Mouse (Mus musculus) spleen, postnatal 14 days (tissue): ENCODE results near the gene Rab5c.

ENCODE experiments used
- DNase-seq, 2 experiments: peaks; one replicate each; pipeline ENCODE4 v3.0.0; 2021 to 2022; ENCODE audit warnings: low spot score in 2 of 2

Rab5c gene

DNA sequence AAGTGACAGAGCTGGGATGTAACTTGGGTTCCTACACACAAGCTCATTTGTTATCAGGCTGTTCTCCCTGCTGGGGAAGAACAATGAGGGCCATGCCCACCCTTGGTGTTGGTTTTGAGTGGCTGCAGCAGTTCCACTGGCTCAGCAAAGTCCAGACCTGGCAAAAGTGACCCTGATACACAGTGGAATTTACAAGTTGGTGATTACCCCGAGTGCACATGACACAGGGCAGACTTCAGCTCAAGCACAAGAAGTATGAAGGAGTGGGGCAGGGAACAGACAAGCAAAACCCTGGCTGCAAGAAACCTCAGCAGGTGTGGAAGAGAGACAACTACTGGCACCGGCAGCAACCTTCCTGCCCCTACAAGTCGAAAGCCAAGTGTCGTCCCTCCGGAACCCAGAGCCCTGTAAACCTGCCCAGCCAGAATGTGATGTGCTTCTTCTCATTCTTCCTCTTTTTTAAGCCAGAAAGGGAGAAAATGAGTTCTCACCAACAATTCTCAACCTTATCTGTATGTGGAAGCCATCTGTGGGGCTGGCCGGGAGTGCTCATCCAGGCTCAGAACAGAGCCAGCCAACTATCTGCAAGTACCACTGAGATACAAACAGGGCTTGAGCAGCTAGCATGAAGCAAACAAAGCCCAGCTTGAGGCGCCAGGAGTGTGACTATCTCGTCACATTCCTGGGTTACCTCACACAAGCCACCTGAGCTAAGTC lies 16.1 kb downstream of the Rab5c start:
- no peak for DNase-seq

DNA sequence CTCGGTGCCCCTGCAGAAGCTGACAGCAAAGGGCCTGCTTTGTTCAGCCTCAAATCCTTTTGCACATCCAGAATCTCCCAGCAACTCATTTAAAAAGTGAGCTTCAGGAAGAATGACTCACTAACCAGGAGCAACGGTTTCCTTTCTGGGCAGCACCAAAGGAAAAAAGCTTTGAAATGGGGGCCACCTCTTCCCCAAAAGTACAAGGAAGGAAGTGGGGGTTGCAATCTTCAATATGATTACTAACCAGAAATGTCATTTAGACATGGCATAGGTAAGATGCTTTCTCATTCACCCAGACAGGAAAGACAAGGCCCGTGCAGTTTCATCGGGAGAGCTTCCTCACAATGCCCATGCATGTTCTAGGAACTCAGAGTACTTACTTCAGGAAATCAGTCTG lies 16.8 kb downstream of the Rab5c start:
- DNase-seq = no peak

DNA sequence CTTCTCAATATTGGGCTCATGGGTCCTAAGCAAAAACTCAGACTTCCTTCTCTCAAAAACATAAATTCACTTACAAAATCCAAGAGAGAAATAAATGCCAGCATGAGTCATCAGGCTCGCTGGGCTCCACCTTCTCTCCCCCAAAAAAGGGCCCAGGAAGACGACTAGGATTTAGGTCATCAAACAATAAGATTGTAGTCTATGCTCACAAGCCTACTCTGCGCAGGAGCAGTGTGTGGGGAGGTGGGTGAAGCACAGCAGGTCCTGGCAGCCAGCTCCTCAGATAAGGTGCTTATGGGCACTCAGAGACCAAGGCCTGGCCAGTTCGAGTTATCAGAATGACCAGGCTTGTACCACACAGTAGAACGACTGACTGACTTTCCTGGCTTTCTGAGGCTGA lies 17.7 kb downstream of the Rab5c start:
- DNase-seq = no peak

DNA sequence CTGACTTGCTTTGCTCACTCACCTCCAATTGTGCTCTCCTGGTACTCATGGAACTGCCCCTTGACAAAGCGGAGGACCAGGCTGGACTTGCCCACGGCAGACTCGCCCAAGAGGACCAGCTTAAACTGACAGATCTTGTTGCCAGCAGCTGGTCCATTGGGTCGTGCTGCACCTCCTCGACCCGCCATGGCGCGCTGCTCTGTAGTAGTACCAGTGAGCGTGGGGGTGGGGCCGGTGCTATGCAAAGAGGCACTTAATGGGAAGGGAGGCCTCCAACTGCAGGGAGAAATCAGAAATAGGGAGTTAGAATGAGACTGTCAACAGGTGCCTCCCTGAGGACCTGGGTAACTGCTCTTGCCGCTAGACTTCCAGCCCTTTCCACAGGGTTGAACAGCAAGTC lies 18.1 kb downstream of the Rab5c start:
- no peak for DNase-seq

DNA sequence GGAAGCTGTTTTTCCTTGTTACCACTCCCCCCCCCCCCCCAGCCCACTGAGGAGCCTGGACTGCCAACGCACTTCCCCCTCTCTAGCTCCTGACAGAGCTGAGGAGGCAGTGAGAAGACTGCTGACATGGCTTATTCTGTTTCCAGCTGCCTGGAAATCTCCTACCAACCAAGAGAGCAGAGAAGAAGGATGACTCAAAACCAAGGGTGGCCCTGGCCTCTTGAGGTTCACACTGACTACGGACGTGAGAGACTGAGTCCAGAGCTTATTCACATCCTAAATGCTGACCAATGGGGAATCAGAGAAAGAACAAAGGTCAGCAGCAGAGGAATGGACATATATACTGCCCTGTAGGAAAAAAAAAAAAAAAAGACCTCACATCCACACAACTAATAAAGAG lies 18.7 kb downstream of the Rab5c start:
- no peak for DNase-seq

DNA sequence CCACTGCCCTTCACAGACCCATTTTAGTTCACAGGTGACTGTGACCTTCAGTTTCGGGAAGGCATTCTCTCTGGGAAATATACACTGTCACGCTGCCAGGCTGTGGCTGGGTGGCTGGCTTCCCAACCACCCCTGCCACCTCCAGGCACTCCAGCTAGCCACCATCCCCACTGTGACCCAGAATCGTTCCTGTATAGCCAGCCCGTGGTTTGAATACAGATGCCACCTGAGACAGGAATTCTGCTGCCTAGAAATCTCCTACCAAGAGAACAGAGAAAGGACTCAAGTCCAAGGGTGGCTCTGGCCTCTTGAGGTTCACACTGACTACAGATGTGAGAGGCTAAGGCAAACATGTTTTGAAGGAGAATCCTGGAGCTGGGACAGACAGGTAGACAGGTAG lies 19.1 kb downstream of the Rab5c start:
- DNase-seq = no peak

DNA sequence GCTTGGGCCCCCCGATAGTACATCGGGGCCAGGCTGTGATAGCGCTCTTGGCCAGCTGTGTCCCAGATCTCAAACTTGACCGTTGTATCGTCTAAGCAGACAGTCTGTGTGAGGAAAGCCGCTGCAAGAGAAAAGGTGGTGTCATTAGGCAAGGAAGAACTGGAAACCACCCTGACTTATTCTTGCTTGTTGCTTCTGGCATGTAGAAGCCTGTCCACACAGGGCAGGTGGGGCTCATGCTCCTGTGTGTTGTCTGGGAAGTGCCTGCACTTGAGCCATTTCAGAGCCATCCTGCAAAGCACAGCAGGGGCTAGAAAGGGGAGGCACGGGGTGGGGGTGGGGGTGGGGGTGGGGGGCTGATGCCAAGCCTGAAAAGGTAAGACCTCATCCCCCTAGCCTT lies 19.6 kb downstream of the Rab5c start:
- DNase-seq = no peak

DNA sequence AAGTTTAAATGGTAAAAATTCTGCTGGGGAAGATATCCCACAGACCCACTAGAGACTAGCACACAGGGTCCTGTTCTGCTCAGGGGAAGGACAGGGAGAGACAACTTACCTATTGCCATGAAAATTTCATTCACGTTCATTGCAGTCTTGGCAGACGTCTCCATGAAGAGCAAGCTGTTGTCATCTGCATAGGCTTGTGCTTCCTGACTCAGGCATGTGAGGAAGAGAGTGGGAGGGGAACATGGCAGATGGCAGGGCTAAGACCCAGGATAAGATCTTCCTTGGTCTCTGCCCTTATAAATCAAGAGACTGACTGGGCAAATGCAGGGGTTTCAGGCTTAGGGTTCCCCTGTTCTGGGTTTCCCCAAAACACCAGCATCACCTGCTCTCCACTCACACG lies 21.4 kb downstream of the Rab5c start:
- no peak for DNase-seq

DNA sequence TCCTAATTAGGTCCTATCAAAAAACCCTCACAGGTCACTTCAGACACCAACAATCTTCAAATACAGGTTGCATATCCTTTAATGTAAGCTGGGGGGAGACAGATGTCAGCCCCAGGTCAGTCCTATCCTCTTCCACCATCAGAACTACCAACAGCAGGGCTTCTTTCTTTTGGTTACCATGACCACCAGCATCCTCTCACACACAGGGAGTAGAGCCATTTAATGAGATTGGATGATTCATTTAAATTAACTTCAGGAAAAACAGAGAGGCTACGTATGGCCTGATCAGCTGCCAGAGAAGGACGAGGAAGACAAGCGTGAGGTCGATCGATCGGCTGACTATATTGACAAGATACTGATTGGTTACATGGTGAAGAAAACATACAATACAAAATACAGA lies 23.1 kb downstream of the Rab5c start:
- DNase-seq = no peak

DNA sequence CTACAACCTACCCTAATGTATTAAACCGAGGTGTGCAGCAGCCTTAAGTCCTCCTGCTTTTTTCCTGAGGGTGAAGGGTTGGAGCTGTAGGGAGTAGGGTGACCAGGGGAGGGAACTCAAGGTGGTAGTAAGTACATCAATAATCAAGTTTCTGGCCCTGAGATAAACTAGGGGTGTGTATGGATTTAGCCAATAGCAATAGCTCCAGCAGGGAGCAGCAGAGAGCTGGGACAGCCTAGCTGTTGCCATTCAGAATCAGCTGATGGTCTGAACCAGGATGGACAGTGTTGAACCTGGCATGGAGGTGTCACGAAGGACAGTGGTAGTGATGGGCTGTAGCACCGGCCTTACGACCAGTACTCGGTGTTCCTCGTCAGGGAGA lies 23.5 kb downstream of the Rab5c start:
- DNase-seq = peak; percentile 58 to 81

DNA sequence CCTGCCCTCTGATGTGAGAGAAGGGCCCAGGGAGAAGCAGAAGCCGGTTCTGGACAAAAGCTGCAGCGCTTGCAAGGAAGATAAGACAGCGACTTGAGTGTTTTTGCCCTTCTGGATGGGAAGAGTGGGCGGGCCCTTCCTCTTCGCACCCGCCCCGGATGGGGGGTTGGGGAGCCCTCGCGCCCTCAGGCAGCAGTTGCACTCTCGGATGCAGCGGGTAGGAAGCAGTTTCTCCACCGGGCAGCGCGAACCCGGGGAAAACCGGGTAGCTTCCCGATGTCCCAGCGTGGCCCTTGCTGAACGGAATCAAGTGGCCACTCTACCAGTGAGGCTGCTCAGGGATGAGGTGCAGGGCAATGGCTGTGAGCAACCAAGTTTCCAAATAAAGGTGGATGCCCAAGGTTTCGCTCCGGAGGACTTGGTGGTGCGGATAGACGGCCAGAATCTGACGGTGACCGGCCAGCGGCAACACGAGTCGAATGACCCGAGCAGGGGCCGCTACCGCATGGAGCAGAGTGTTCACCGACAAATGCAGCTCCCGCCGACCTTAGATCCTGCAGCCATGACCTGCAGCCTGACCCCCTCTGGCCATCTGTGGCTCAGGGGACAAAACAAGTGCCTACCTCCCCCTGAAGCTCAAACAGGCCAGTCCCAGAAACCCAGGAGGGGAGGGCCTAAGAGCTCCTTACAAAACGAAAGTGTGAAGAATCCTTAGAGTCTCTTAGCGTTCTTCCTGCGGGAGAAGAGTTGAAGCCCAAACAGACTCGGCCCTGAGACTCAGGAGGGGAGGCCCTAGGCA lies 24.1 kb downstream of the Rab5c start, which contains the start of gene Hspb9:
Gene Hspb9, plus strand, starts transcription at position 116 of the 799 bp plus-strand sequence.
- DNase-seq = peak; percentile 54 to 60

DNA sequence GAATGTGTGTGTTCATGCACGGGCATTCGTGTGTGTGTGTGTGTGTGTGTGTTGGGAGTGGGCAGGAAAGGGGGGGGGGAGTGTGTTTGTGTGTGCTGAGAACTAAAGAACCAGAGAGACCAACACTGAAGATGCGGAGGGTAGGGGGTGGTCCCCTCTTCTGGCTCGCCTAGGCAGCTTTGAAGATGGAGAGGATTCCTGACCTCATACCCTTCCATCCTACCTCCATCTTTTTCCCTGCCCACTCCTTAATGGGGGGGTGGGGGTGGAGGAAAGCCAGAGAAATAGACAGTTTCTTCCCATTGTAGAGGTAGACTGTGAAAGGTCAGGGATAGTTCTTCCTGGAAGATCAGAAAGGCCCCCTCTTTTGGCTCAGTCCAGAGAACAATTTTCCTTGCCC lies 24.8 kb downstream of the Rab5c start:
- no peak for DNase-seq

DNA sequence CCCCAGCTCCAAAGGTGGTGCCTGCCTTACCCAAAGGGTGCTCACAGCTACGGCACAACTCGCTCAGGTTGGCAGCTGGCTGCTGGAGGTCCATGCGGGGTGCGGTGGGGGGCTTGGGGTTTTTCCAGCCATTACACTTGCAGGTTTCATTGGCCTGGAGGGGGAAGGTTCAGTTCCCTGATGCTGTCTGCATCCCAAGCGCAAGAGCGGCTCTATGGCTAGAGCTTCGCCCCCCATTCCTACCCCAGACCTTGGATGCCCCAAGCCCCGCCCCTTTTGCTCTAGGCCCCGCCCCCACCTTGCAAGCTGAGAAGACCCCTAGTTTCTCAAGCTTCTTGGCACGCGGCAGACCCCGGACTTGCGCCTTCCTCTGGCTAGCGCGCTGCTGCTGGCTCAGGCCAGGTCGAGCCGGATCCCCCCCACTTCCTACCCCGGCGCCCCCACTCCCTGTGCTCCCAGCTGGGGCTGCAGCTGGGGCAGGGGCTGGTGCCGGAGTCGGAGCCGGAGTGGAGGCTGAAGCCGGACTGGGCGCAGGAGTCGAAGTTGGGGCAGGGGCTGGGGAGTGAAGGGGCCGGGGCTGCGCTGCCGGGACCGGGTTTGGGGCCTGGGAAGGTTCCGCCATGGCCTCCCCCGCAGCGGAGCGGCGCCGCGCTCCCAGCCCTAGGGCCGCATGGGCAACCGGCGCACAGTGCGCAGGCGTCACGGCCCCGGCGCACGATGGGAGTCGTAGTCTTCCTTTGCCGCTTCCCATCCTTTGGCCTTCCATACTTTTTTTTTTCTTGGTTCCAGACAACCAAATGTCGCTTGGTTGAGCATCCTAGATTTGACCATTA lies 26.0 kb downstream of the Rab5c start, which contains the start of gene Kat2a:
Gene Kat2a, minus strand, starts transcription at position 683 of the 833 bp plus-strand sequence.
- peak; percentile 49 to 61 for DNase-seq

DNA sequence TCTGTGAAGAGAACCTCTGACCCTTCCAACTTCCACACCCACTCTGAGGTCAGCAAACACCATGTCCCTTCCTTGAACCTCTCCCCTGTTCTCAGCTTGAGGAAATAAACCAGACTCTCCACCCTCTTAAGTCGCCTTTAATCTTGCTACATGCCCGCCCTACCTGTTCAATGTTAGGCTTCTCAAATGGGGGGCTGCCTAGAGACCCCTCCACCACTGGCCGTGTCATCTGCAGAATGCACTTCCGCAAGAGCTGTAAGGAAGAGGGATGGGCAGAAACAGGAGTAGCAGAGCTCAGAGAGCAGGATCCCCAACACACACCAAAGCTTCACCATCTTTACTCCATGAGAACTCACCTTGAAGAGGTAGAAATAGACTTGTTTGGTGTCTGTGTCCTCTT lies 27.0 kb downstream of the Rab5c start:
- DNase-seq = no peak

DNA sequence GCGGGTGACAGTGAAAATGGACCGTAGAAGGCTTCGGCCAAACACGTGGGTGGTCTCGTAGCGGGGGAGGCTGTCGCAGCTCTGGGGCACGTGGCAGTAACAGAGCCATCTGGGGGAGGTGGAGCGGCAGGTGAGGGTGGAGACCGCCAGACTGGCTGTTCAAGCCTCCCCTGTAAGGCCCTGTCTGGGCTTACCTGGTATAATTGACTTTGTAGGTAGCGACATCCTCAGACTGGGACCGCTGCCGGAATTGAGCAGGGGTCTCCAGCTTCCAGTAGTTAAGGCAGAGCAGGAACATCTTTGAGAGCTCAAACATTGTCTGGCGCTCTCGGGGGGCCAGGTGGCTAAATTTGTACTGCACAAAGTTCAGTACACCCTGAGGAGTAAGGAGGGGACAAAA lies 27.5 kb downstream of the Rab5c start:
- DNase-seq = no peak

DNA sequence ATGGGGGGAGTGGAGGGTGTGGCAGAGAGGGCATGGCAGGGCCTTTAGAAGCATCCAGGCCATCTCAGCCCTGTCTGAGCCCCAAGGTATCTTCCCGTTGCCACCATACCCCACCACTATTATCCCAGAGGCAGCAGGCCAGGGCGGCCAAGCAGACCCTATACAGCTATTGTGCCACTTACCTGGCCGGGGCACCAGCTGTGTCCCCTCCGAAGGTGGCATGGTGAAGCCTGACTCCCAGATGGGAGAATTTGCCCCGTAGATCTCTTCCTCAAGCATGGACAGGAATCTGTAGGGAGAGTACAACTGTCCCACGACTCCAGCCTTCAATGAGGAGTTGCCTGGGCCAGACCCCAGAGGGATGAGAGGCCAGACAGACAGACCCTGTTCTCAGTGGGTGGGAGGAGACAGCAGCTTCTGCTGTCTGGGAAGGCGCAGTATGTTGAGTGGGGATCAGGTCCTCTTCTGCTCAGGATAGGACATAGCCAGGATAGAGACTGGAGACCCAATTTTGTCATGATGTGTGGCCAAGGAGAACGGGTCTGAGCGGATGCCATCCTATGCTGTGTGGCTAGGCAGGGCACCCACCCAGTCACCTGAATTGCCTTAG lies 28.7 kb downstream of the Rab5c start:
- DNase-seq = no peak

DNA sequence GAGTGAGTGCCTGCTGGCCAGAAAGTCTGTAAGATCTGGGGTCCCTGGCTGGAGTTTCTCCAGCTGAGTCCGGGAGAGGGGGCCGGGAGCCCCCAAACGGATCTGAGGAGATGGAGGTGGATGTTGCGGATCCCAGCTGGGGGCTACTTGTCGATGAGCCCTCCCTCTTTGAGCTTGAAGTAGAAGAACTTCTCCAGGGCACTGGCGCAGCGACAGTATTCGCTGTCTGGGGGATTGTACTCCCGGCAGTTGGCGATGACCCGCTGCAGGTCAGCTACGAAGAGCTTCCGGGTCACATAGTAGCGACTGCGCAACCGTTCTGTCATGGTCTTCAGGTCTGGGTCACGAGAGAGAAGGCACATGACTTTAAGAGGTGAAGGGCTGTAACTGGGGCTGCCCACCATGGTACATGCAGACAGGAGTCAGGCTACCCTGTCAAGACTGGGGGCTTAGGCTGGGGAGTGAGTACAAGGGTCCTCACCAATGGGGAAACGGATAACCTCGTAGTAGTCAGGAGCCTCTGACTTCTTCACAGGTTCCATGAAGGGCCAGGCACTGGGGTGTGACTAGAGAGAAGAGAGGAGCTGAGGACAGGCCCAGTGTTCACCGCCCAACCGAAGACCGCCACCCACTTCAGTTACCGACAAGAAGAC lies 32.8 kb downstream of the Rab5c start:
- no peak for DNase-seq

DNA sequence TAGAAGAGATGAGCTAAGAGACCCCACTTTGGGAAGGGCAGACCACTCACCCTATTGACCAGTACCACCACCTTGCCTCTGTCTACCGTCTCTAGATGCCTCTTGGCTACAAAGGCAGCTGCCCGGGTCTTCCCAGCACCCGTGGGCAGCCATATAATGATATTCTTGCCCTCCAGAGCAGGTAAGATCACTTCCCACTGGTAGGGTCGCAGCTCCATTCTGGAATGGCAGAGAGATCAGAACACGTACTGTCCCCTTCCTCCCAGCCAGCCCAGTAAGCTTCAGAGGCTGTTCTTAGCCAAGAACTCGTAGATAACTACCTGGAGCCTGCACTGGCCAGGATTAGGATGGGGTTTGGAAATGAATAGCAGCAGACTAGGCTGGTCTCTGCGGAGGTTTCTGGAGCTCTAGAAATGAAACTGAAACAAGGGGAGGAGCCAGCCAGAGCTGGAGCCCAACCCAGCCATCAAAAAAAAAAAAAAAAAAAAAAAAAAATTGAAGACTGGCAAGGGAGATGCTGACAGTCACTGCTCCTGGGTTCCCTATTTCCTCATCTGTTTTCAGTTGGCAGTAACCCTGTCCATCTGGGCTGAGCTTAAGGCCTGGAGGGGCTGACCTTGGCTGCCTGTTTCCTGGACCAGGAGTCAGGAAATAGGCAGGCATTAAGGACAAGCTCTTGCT lies 34.0 kb downstream of the Rab5c start, which contains the start of gene Dhx58:
Gene Dhx58, minus strand, starts transcription at position 421 of the 681 bp plus-strand sequence.
- DNase-seq = no peak

DNA sequence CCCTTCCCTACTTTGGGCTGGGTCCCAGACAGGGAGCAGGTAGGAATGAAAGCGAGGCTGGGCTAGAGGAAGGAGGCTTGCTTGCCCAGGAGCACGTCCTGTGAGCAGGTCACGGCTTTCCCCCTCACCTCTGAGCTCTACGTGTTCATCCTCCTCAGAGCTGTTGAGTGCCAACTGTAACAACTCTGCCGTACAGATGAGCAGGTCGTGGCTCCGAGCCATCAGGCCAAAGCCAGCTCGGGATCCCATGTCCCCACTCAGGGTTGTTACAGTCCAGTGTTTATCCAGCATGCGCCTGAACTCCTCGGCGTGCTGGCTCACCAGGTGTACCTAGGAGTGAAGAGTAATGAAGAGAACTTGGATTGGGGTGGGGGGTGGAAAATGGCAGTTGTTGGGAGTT lies 34.6 kb downstream of the Rab5c start:
- DNase-seq = no peak

DNA sequence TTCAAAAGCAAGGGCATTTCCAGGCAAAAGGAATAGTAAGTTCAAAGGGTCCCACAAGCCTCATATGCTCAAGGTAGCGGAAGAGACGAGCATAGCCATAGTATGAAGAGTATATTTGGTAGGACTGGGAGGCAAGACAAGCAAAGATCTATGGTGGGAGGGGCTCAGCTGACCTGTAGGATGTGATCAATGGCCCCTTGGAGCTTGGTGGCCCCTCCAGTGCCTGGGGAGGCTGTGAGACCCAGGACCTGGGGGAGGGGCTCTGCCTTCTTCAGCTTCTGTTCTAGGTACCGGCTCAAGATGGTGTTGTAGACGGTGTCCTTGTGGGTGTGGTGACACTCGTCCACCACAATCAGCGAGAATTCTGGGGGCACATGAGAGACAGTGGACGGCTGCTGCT lies 35.1 kb downstream of the Rab5c start:
- DNase-seq = no peak
